Mouse (Mus musculus): ENCODE data around the gene Prpf18.

- TF ChIP-seq TAL1 (IDR thresholded peaks at IDR 0.05; ENCODE audit: low read length) = no peak
- no peak for TF ChIP-seq GATA1 (IDR thresholded peaks at IDR 0.05; ENCODE audit: low read length)
Observed at GRCm38 (mm10) chr2:4596992-4597391, 54.9 kb downstream of the Prpf18 start.
